Mouse (Mus musculus) neural tube, embryonic 10.5 days (tissue): ENCODE measurements at regions not wholly inside any gene's neighbourhood (a gene's known extent, or its start where the extent isn't known, plus 50 kb on each side); places are given as distances from the start of the nearest gene placed in this dataset.

Source experiments
- DNase-seq: peaks from one replicate; pipeline ENCODE4 v3.0.0-alpha.2; 2017; ENCODE audit warnings: low spot score; ENCODE audit errors: extremely low spot score

GRCm38 (mm10) chr1:61135597-61136545, 158.1 kb downstream of the Icos start:
- no peak for DNase-seq

DNA sequence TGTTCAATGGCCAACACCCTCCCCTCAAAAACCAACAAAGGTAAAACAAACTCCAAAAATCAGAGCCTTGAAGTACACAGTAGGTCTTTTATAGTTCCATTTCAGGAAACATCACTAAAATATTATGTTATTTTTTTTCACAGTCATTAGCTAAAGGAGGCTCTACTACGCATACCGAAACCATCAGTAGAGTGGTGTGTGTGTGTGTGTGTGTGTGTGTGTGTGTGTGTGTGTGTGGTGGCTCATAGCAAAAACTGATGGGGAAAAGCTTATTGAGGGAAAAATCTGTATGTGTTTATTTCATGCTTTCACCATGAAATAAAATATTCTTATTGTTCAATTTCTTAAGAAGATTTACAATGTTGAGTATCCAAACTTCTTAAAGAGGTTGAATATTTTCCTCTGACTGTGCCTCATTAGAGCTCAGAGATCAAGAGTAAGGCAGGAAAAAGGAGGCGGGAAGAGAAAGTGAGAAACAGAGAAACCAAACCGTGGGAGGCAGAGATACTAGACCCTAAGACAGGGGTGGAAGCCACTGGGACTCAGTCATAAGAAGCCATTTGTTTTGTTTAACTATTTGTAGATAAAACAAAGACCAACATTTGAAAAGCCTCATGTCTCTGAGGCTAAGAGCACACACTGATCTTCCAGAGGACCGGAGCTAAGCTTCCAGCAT, 159.6 kb downstream of the Icos start:
- no peak for DNase-seq

- DNase-seq, result no peak
These were observed 160.2 kb downstream of the Icos start for GRCm38 (mm10) chr1:61137954-61138353.

DNA sequence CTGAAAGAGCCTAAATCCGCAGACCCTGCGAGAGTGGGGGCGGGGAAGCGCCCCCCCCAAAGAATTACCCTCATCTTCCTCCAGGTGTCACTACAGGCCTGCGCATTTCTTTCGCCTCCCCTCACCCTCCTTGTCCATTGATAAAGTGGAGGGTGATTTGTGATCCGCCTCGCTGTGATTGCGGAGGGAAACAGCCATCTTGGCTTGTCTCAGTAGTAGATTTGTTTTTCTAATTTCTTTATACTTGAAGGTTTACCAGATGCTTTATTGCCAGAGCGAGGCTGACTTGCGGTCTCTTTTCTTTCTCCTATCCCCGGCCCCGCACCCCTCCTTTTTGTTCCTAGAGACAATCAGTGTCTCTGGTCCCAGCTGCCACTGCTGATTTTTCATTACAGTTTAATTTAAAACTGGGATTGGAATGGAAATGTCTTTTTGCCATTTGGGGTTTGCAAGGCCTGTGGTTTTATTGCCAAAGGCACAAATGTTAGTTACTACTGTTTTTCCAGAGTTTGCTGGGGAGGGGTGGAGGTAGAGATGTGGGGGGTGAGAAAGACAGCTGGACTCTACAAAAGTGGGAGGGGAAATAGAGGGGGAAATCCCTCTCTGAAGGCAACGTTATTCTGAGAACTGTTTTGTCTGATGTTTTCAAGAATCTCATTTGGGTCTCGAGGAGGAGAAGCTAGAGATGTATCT, 161.7 kb downstream of the Icos start:
- peak; percentile 76 for DNase-seq

GRCm38 (mm10) chr1:61139984-61140648, 162.4 kb downstream of the Icos start:
- DNase-seq, result no peak

- DNase-seq, result peak; percentile 51
These were observed 163.3 kb downstream of the Icos start for GRCm38 (mm10) chr1:61140870-61141591.

- no peak for DNase-seq
These were observed 163.8 kb downstream of the Icos start for GRCm38 (mm10) chr1:61141592-61141930.

DNA sequence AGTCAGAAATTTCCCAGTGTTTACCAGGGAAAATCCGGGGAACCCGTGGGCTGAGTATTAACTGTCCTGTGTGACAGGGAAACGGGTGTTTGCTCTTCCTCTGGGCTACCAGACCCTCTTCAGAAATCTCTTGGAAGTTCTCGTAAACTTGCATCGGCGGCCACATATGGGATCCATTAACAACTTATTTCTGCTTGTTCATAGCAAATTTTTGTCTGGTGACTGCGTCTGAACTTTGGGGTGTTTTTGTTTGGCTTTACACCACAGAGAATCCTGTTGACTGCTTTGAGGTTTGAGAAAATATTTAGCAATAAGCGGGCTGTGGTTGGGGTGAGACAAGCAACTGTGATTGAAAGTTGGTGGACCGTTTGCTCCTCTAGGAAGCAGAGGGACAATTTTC, 164.2 kb downstream of the Icos start:
- peak; percentile 53 for DNase-seq

- no peak for DNase-seq
These were observed 165.5 kb downstream of the Icos start for GRCm38 (mm10) chr1:61143030-61143753.

DNA sequence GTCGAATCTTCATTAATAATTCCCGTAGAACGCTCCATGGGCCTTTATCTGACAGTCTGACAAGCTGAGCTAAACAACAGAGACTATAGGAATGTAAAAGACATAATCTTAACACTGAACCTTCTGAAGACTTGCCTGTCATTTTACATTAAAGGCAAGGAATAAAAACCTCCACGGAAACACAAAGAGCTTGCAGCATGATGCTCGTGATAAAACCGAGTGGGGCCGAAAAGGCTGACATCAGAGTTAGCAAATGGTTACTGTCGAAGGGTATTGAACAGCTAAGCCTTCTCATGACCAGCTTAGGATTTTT, 166.0 kb downstream of the Icos start:
- DNase-seq, result no peak

- no peak for DNase-seq
These were observed 167.3 kb downstream of the Icos start for GRCm38 (mm10) chr1:61145013-61145412.

- no peak for DNase-seq
These were observed 167.8 kb downstream of the Icos start for GRCm38 (mm10) chr1:61145572-61145971.

- no peak for DNase-seq
These were observed 168.5 kb downstream of the Icos start for GRCm38 (mm10) chr1:61146222-61146723.

DNA sequence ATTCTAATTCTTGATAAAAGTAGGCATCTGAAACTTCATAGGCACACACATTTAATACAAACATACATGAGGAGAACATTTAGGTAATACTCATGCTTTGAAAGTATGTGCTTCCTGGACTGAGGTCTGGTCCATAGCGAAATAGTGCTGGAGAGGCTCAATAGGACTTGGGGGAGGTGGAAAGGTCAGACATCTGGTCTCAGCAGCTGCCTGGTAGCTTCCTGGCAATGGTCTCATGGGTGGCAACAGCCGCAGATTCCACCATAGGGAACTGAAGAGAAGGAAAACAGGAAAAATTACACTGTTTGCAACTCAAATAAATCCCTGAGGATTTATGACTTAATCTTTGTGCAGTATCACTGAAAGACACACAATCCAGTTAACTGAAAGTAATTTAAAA, 174.0 kb downstream of the Icos start:
- no peak for DNase-seq

GRCm38 (mm10) chr1:61152157-61152556, 174.4 kb downstream of the Icos start:
- no peak for DNase-seq

- DNase-seq, result no peak
These were observed 176.5 kb downstream of the Icos start for GRCm38 (mm10) chr1:61154216-61154615.

DNA sequence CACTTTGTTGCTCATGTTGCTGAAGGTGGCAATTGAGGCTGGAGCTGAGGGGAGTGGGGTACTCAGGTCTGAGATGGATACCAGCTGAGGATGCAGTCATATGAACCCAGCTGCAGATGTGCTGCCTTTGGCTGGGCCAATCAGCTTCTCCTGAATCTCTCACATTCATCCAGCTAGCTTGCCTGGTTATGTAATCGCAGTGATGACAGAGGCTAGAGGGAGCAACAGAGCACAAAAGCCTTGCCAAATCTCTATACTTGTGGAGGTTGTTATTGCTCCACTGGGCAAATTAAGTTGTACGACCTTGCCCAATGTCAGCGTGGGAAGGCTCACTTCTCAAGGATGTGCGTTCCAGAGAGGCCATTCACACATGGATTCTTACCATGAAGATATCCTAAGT, 179.5 kb downstream of the Icos start:
- no peak for DNase-seq

DNA sequence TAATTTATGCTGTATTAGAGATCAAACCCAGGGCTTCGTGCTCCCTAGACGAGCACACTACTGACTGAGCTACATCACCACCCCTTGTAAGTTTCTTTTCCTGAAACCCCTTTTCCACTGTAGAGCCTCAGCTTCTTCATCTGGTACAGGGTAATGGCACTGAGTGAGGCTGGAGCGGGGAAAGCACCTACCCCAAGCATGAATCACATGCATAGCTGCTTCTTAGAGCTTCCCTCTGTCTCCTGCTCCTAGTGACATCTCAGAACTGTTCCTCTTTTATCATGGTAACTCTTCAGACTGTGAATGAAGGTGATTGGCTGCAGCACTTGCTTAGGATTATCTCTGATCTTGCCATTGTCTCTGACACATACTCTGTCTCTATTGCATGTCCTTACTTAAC, 182.8 kb downstream of the Icos start:
- DNase-seq, result no peak

- no peak for DNase-seq
These were observed 186.5 kb downstream of the Icos start for GRCm38 (mm10) chr1:61164271-61164670.

- no peak for DNase-seq
These were observed 194.2 kb downstream of the Icos start for GRCm38 (mm10) chr1:61171941-61172340.
